In the genomic region with DNA sequence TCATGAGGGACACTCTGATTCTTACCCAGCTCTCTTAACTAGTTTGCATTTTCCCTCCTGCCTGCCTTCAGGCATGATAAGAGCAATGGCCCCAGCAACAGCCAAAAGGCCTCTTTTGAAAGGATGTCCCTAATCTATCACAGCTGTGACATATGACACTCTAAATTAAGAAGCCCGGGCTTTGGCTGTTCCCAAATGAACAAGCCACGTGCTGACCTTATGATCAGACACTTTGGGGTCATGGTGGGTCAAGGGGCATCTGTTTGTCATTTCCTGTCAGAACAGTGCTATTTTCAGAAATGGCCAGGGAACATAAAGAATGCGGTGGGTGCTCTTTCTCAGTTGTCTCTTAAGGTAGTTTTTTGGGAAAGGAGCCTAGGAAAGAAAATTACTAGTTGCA, we compare ENCODE assay signal across 12 mouse cellular contexts.
DNase-seq lines count a peak whose midpoint lies in the region; ATAC-seq and TF ChIP-seq lines count a peak whose summit lies in the region.
"Had no signal": no experiment of that assay in that cellular context is flagged by ENCODE, and none has a peak within 500 bp of the region (broad histone marks: within the 10 kb centered on the region; RNA-seq: fewer than 3 reads in every experiment).

No protein-coding gene starts in this region.

- TF ChIP-seq CTCF in heart, postnatal 0 days (IDR thresholded peaks at IDR 0.05; ENCODE audit: low read depth), result no peak
- no peak for TF ChIP-seq CTCF in forebrain, postnatal 0 days (IDR thresholded peaks at IDR 0.05; ENCODE audit: low read depth)

- H3K4me1 ChIP-seq in heart, embryonic 11.5 days (ENCODE audit: control insufficient read depth, insufficient read depth, low read length), result peaks cover 9% of the 10 kb centered on the region
- peaks cover 4% of the 10 kb centered on the region; the same call in 1 of the 2 replicates for H3K4me1 ChIP-seq in heart, postnatal 0 days (ENCODE audit: control insufficient read depth, insufficient read depth)
- H3K4me1 ChIP-seq in limb, embryonic 14.5 days (ENCODE audit: control insufficient read depth, insufficient read depth, low read length), result peaks cover 9% of the 10 kb centered on the region; the same call in 1 of the 2 replicates
- no peaks in the 10 kb centered on the region for H3K4me1 ChIP-seq in intestine, embryonic 15.5 days (replicated peaks)
- no peaks in the 10 kb centered on the region for H3K4me1 ChIP-seq in forebrain, postnatal 0 days (ENCODE audit: insufficient read depth)
- H3K4me1 ChIP-seq: forebrain, embryonic 15.5 days had no signal

- 3% methylated on average over 3 of the region's 3 CpGs for WGBS in heart, embryonic 11.5 days (ENCODE audit: insufficient replicate concordance)
- whole genome bisulfite sequencing in heart, postnatal 0 days, result 8% methylated on average over 3 of the region's 3 CpGs
- 3% methylated on average over 3 of the region's 3 CpGs for WGBS in limb, embryonic 14.5 days
- 24% methylated on average over 3 of the region's 3 CpGs for WGBS in intestine, embryonic 15.5 days
- 49% methylated on average over 3 of the region's 3 CpGs for WGBS in forebrain, postnatal 0 days

- no peaks in the 10 kb centered on the region for H3K9me3 ChIP-seq in heart, embryonic 11.5 days (replicated peaks; ENCODE audit: control insufficient read depth, low read length)
- H3K9me3 ChIP-seq in heart, postnatal 0 days (replicated peaks; ENCODE audit: control insufficient read depth, low read length), result no peaks in the 10 kb centered on the region
- H3K9me3 ChIP-seq in limb, embryonic 14.5 days (ENCODE audit: control insufficient read depth, low read length), result 0 out of 2 replicates have a peak, but pooled peaks cover 4% of the 10 kb centered on the region
- no peaks in the 10 kb centered on the region for H3K9me3 ChIP-seq in intestine, embryonic 15.5 days
- no peaks in the 10 kb centered on the region for H3K9me3 ChIP-seq in forebrain, postnatal 0 days (ENCODE audit: low read length)
- H3K9me3 ChIP-seq: forebrain, embryonic 15.5 days had no signal

- no peak overlapping the region for H3K4me3 ChIP-seq in heart, embryonic 11.5 days (ENCODE audit: low read depth, low read length)
- no peak overlapping the region for H3K4me3 ChIP-seq in heart, postnatal 0 days (ENCODE audit: low read depth, low read length)
- no peak overlapping the region for H3K4me3 ChIP-seq in limb, embryonic 14.5 days (replicated peaks; ENCODE audit: low read length)
- H3K4me3 ChIP-seq in intestine, embryonic 15.5 days (replicated peaks), result no peak overlapping the region
- H3K4me3 ChIP-seq in forebrain, postnatal 0 days (ENCODE audit: low read depth, low read length), result no peak overlapping the region
- H3K4me3 ChIP-seq: forebrain, embryonic 15.5 days had no signal

- no peaks in the 10 kb centered on the region for H3K27me3 ChIP-seq in heart, embryonic 11.5 days (ENCODE audit: control insufficient read depth, insufficient read depth, low read length)
- H3K27me3 ChIP-seq in heart, postnatal 0 days (ENCODE audit: control insufficient read depth, insufficient read depth, low read length), result no peaks in the 10 kb centered on the region
- H3K27me3 ChIP-seq in limb, embryonic 14.5 days (ENCODE audit: control insufficient read depth, insufficient read depth, low read length), result no peaks in the 10 kb centered on the region
- no peaks in the 10 kb centered on the region for H3K27me3 ChIP-seq in intestine, embryonic 15.5 days (replicated peaks)
- no peaks in the 10 kb centered on the region for H3K27me3 ChIP-seq in forebrain, postnatal 0 days (ENCODE audit: insufficient read depth, low read length)
- H3K27me3 ChIP-seq: forebrain, embryonic 15.5 days had no signal

- H3K4me2 ChIP-seq in heart, embryonic 11.5 days, result no peak overlapping the region
- H3K4me2 ChIP-seq in heart, postnatal 0 days (ENCODE audit: low read depth, low read length), result no peak overlapping the region
- no peak overlapping the region for H3K4me2 ChIP-seq in limb, embryonic 14.5 days (replicated peaks; ENCODE audit: low read depth, low read length, severe bottlenecking)
- H3K4me2 ChIP-seq in intestine, embryonic 15.5 days (replicated peaks), result no peak overlapping the region
- no peak overlapping the region for H3K4me2 ChIP-seq in forebrain, postnatal 0 days (ENCODE audit: low read depth)
- H3K4me2 ChIP-seq: forebrain, embryonic 15.5 days had no signal

- H3K36me3 ChIP-seq in heart, embryonic 11.5 days (ENCODE audit: control insufficient read depth, insufficient read depth, low read length), result no peaks in the 10 kb centered on the region
- H3K36me3 ChIP-seq in heart, postnatal 0 days (replicated peaks; ENCODE audit: control insufficient read depth, insufficient read depth, low read length), result no peaks in the 10 kb centered on the region
- H3K36me3 ChIP-seq in limb, embryonic 14.5 days (ENCODE audit: control insufficient read depth, insufficient read depth, low read length), result no peaks in the 10 kb centered on the region
- no peaks in the 10 kb centered on the region for H3K36me3 ChIP-seq in intestine, embryonic 15.5 days
- no peaks in the 10 kb centered on the region for H3K36me3 ChIP-seq in forebrain, postnatal 0 days (ENCODE audit: insufficient read depth)
- H3K36me3 ChIP-seq: forebrain, embryonic 15.5 days had no signal

- peak; percentile 97 for DNase-seq in heart, adult 11 months
- DNase-seq in embryo, embryonic 11.5 days (ENCODE audit: low read depth, low spot score), result peak; percentile 46
- DNase-seq in heart, postnatal 0 days (ENCODE audit: low spot score), result no peak
- peak; percentile 21 for DNase-seq in limb, embryonic 14.5 days (ENCODE audit: low spot score)
- no peak for DNase-seq in left cerebral cortex, postnatal 36 days (ENCODE audit: low spot score in 2 of 2)
- DNase-seq in forebrain, postnatal 0 days, result no peak
- DNase-seq: B cell, adult 2 months had no signal

- no peak overlapping the region for H3K9ac ChIP-seq in heart, embryonic 11.5 days (ENCODE audit: low read depth, low read length)
- no peak overlapping the region for H3K9ac ChIP-seq in heart, postnatal 0 days (replicated peaks; ENCODE audit: low read depth, low read length)
- H3K9ac ChIP-seq in limb, embryonic 14.5 days (ENCODE audit: low read depth, low read length, severe bottlenecking), result no peak overlapping the region
- H3K9ac ChIP-seq in intestine, embryonic 15.5 days, result no peak overlapping the region
- H3K9ac ChIP-seq in forebrain, postnatal 0 days, result no peak overlapping the region
- H3K9ac ChIP-seq: forebrain, embryonic 15.5 days; liver, postnatal 0 days had no signal

- ATAC-seq in heart, embryonic 11.5 days (replicated peaks; ENCODE audit: insufficient number of reproducible peaks, low FRiP score, low TSS enrichment), result no peak; the same call in 1 of the 2 replicates
- ATAC-seq in heart, postnatal 0 days (ENCODE audit: insufficient read depth, low read depth), result peak; percentile 85
- no peak for ATAC-seq in limb, embryonic 14.5 days (ENCODE audit: low FRiP score, low read depth)
- no peak for ATAC-seq in intestine, embryonic 15.5 days
- no peak for ATAC-seq in forebrain, postnatal 0 days
- ATAC-seq: forebrain, embryonic 15.5 days; hindbrain, embryonic 16.5 days had no signal

- intact Hi-C loops in left cerebral cortex, postnatal 36 days (cut with DNase I), result no loop called here

- TF ChIP-seq POLR2A in limb, embryonic 14.5 days (IDR thresholded peaks at IDR 0.05; ENCODE audit: borderline replicate concordance, extremely low read depth, insufficient read depth, insufficient read length), result no peak

- H3K27ac ChIP-seq in heart, embryonic 11.5 days (ENCODE audit: low read depth, low read length), result no peak overlapping the region
- H3K27ac ChIP-seq in heart, postnatal 0 days (ENCODE audit: low read depth), result peak overlapping the region; percentile 63
- no peak overlapping the region for H3K27ac ChIP-seq in limb, embryonic 14.5 days (replicated peaks; ENCODE audit: low read depth, low read length)
- H3K27ac ChIP-seq in intestine, embryonic 15.5 days, result no peak overlapping the region
- H3K27ac ChIP-seq in forebrain, postnatal 0 days (ENCODE audit: low read depth, low read length), result no peak overlapping the region
- H3K27ac ChIP-seq: forebrain, embryonic 15.5 days had no signal

- TF ChIP-seq EP300 in heart, postnatal 0 days (IDR thresholded peaks at IDR 0.05; ENCODE audit: low read depth), result peak; percentile 77; the same call in 1 of the 2 replicates

Comparison
In these comparisons a context has a peak if more than half of its experiments do, and no peak if none do; other contexts are left out.
1. DNase-seq: peak in heart, adult 11 months (single experiment), embryo, embryonic 11.5 days (single experiment) and limb, embryonic 14.5 days (single experiment); none in heart, postnatal 0 days (single experiment), left cerebral cortex, postnatal 36 days (0 of 2) and forebrain, postnatal 0 days (single experiment).